Mouse (Mus musculus) lung, adult 2 months (tissue): ENCODE measurements around the gene Rtn4r.

Experiments
- CTCF ChIP-seq: fragments of 200-500 bp; IDR thresholded peaks from 2 replicates; pipeline ENCODE4 v1.5.1; 2011; ENCODE audit warnings: mild to moderate bottlenecking, low read length, control low read depth; ENCODE audit not compliant: insufficient read depth
- POLR2A ChIP-seq: fragments of 200-500 bp; IDR thresholded peaks from 2 replicates; pipeline ENCODE4 v1.6.1; 2011; ENCODE audit warnings: low read depth, mild to moderate bottlenecking, control low read depth, low read length, borderline replicate concordance; ENCODE audit errors: extremely low read depth

DNA sequence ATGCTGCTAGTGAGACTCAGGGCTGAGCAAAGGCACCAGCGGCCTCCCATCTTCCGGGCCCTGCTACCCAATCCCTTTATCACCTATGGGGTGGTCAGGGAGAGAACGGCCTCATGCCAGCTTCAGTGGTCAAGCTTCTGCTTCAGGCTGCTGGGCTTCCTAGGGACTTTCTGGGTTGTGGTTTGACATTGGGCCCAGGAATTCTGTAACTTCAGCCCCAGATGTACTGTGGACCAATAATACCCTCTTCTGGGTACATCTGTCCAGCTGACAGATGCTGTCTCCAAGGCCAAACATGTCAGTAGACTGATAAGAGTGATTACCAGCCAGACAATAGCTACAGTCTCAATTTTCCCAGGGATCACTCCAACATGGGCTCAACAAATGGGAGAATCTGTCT is 42.3 kb downstream of the Rtn4r start:
- TF ChIP-seq CTCF, result no peak
- TF ChIP-seq POLR2A, result no peak
